In the genomic region with DNA sequence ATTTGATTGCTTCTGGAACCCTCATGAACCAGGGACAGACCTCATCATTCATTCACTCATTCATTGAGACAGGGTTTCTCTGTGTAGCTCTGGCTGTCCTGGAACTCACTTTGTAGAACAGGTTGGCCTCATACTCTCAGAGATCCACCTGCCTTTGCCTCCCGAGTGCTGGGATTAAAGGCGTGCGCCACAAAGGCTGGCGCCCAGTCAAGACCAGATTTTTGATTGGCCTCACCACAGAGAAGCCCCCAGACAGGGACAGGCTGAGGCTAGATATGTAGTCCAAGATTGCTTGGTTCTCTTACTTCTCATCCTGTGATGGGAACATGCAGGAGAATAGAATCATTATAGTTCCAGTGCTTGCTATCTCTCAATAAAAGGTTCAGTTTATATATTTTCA, we compare ENCODE assay signal across 21 mouse cellular contexts.
A peak's percentile ranks its signal among the peaks of the same experiment; 100 is the strongest.
DNase-seq lines count a peak whose midpoint lies in the region; ATAC-seq lines count a peak whose summit lies in the region.
"Had no signal": no experiment of that assay in that cellular context is flagged by ENCODE, and none has a peak within 500 bp of the region (broad histone marks: within the 10 kb centered on the region; RNA-seq: fewer than 3 reads in every experiment).

No protein-coding gene starts in this region.

- no peak for ATAC-seq in frontal cortex, adult (ENCODE audit: low TSS enrichment)
- ATAC-seq: activated CD4-positive, CD25-positive, alpha-beta regulatory T cell, adult 4 months; CD4-positive, CD25-positive, alpha-beta regulatory T cell, adult 4 months; Patski had no signal

- 97% methylated on average over 4 of the region's 4 CpGs for WGBS in macrophage (ENCODE audit: missing documents)

- H3K4me3 ChIP-seq in macrophage (ENCODE audit: inconsistent target): no peak overlapping the region

- DNase-seq in cerebellum, postnatal 10 days: peak; percentile 57 to 69
- DNase-seq in cerebellum, adult 11-12 months: no peak
- peak; percentile 46 to 48 for DNase-seq in cerebellum, postnatal 14 days
- DNase-seq in cerebellum, adult 9-10 months: no peak
- peak; percentile 24 for DNase-seq in heart, adult 11 months
- DNase-seq in heart, postnatal 4 days: no peak
- DNase-seq: adrenal gland, adult 2 months; adrenal gland, adult 8-10 months; adrenal gland, postnatal 10 days; adrenal gland, postnatal 14 days; adrenal gland, postnatal 25 days; adrenal gland, postnatal 36 days; B cell, adult 2 months; cerebellum, adult 11 months; cerebellum, adult 18-20 months had no signal

- no peaks in the 10 kb centered on the region for H3K36me3 ChIP-seq in macrophage (ENCODE audit: inconsistent target)
- H3K36me3 ChIP-seq: G1E had no signal

- H3K79me2 ChIP-seq in macrophage (ENCODE audit: inconsistent target): peaks cover 54% of the 10 kb centered on the region; the same call in 1 of the 2 replicates

- H3K27ac ChIP-seq in macrophage: peak overlapping the region; percentile 98; the same call in 1 of the 2 replicates

Comparison
In these comparisons a context has a peak if more than half of its experiments do, and no peak if none do; other contexts are left out.
1. DNase-seq: peak in cerebellum, postnatal 10 days (2 of 2), cerebellum, postnatal 14 days (2 of 2) and heart, adult 11 months (single experiment); none in cerebellum, adult 11-12 months (single experiment), cerebellum, adult 9-10 months (single experiment) and heart, postnatal 4 days (single experiment).